Mouse (Mus musculus) erythroblast, embryonic 14.5 days (primary cell): ENCODE data around the gene Fopnl.

Experiments
- GATA1 ChIP-seq: IDR thresholded peaks from 2 replicates; pipeline ENCODE4 v1.6.1; 2012; ENCODE audit warnings: low read length, inconsistent platforms, mixed read lengths
- TAL1 ChIP-seq: IDR thresholded peaks from 3 replicates; pipeline ENCODE4 v1.6.1; 2012; ENCODE audit warnings: low read length, inconsistent platforms, mixed read lengths

DNA sequence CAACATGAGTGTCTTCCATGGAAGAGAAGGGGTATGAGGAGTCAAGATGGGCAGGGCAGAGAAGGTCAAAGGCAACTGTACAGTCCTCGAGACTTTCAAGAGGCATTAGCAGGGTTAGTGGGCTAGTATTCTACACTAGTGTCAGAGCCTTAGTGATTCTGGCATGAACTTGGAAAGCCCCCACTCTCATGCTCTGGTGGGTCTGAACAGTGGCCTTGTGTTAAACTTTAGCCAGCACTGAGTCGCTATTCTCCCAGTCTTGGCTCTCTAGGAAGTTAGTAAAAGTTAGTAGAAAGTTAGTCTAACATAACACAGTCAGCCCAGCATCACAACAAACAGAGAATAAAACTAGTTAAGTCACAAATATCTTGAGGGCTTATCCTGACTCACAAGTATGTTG, 14.1 kb downstream of the Fopnl start:
- no peak for TF ChIP-seq GATA1
- no peak for TF ChIP-seq TAL1
